ENCODE assay signal across 10 mouse cellular contexts in the genomic region with DNA sequence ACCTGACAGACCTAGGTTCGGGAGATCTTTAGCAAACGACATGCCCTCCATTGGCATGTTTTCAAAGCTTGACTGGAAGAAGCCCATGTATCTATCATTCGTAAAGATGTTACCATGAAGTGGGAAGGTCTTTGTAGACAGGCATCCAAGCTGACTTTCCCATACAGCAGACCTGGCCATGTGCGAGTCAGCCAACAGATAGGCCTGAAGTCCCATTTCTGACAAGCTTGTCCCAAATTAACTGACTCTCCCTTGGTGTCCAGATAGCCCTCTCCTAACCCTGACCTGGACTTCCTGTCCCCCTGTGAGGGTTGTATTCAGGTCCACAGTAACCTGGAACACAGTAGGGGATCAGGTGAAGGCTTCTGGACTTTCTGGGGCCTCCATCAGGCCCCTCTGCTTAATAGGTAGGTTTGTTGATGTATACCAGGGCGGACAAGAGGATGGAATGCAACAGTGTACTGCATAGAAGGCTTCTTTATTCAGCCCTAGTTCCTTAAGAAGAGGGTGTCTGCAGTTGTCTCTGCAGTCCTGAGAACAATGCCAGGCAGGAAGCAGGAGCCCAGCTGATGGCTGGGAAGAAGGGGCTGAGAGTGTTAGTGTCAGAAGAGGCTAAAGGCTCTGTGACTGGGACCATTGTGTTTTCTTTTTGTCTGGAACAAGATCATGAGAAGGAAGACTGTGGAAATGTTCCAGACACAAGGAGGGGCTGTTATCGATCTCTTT. TPM values are rescaled to one million over a fixed set of nuclear protein-coding genes. Genes with fewer than 3 reads are reported as not detected.
DNase-seq lines count a peak whose midpoint lies in the region; ATAC-seq and TF ChIP-seq lines count a peak whose summit lies in the region.
"Had no signal": no experiment of that assay in that cellular context is flagged by ENCODE, and none has a peak within 500 bp of the region (broad histone marks: within the 10 kb centered on the region; RNA-seq: fewer than 3 reads in every experiment).

No protein-coding gene starts in this region.

- intact Hi-C loops in gastrocnemius, adult 2 months (cut with DNase I) = no loop called here
- intact Hi-C loops in gastrocnemius, postnatal 36 days (cut with DNase I) = no loop called here
- intact Hi-C loops in left cerebral cortex, postnatal 25 days (cut with DNase I) = no loop called here
- intact Hi-C loops in left cerebral cortex, postnatal 4 days (cut with DNase I) = no loop called here

- no peak for ATAC-seq in lung, embryonic 16.5 days (ENCODE audit: low read depth)
- no peak for ATAC-seq in heart, embryonic 15.5 days (replicated peaks; ENCODE audit: insufficient number of reproducible peaks, insufficient read depth, low FRiP score, low read depth)
- ATAC-seq: forebrain, postnatal 0 days had no signal

- H3K36me3 ChIP-seq in lung, embryonic 16.5 days (ENCODE audit: control insufficient read depth, insufficient read depth, low read length) = no peaks in the 10 kb centered on the region
- no peaks in the 10 kb centered on the region for H3K36me3 ChIP-seq in heart, embryonic 15.5 days

- H3K4me2 ChIP-seq in lung, embryonic 16.5 days (ENCODE audit: low read depth, low read length) = no peak overlapping the region
- no peak overlapping the region for H3K4me2 ChIP-seq in heart, embryonic 15.5 days

- H3K4me3 ChIP-seq in gastrocnemius, adult 2 months = peak overlapping the region; percentile 40
- H3K4me3 ChIP-seq in lung, embryonic 16.5 days (ENCODE audit: low read length) = no peak overlapping the region
- no peak overlapping the region for H3K4me3 ChIP-seq in heart, embryonic 15.5 days
- no peak overlapping the region for H3K4me3 ChIP-seq in olfactory bulb, adult 2 months (ENCODE audit: insufficient read depth, low read depth, low read length)

- WGBS in lung, embryonic 16.5 days = 64% methylated on average over 6 of the region's 6 CpGs
- 54% methylated on average over 6 of the region's 6 CpGs for WGBS in heart, embryonic 15.5 days
- 78% methylated on average over 6 of the region's 6 CpGs for WGBS in olfactory bulb, adult 2 months

- peak overlapping the region; percentile 99 for H3K27ac ChIP-seq in gastrocnemius, adult 2 months
- H3K27ac ChIP-seq in lung, embryonic 16.5 days (ENCODE audit: low read length) = peak overlapping the region; percentile 57
- peak overlapping the region; percentile 90 for H3K27ac ChIP-seq in heart, embryonic 15.5 days
- peak overlapping the region; percentile 10; the same call in 1 of the 2 replicates for H3K27ac ChIP-seq in olfactory bulb, adult 2 months (ENCODE audit: insufficient read depth, low read depth, low read length)

- H3K4me1 ChIP-seq in lung, embryonic 16.5 days (replicated peaks; ENCODE audit: control insufficient read depth, insufficient read depth, low read length) = peaks cover 78% of the 10 kb centered on the region
- H3K4me1 ChIP-seq in heart, embryonic 15.5 days (replicated peaks) = peaks cover 99% of the 10 kb centered on the region
- H3K4me1 ChIP-seq in olfactory bulb, adult 2 months (ENCODE audit: control insufficient read depth, insufficient read depth, low read length) = peaks cover 48% of the 10 kb centered on the region

- TF ChIP-seq CTCF in gastrocnemius, adult 2 months (IDR thresholded peaks at IDR 0.05) = no peak
- no peak for TF ChIP-seq CTCF in olfactory bulb, adult 2 months (IDR thresholded peaks at IDR 0.05; ENCODE audit: insufficient read depth, low read depth, low read length)

- H3K27me3 ChIP-seq in lung, embryonic 16.5 days (ENCODE audit: control insufficient read depth, insufficient read depth, low read depth, low read length) = no peaks in the 10 kb centered on the region
- no peaks in the 10 kb centered on the region for H3K27me3 ChIP-seq in heart, embryonic 15.5 days

- no peak overlapping the region for H3K9ac ChIP-seq in lung, embryonic 16.5 days (ENCODE audit: low read length)
- no peak overlapping the region for H3K9ac ChIP-seq in heart, embryonic 15.5 days
- H3K9ac ChIP-seq: forebrain, postnatal 0 days had no signal

- TF ChIP-seq POLR2A in olfactory bulb, adult 2 months (IDR thresholded peaks at IDR 0.05; ENCODE audit: insufficient read depth, low read depth, low read length) = no peak

- H3K9me3 ChIP-seq in lung, embryonic 16.5 days (ENCODE audit: control insufficient read depth, low read length) = no peaks in the 10 kb centered on the region
- no peaks in the 10 kb centered on the region for H3K9me3 ChIP-seq in heart, embryonic 15.5 days (replicated peaks)

- DNase-seq in gastrocnemius, adult 2 months = no peak
- DNase-seq in gastrocnemius, postnatal 36 days = no peak
- no peak for DNase-seq in lung, postnatal 4 days
- DNase-seq in left cerebral cortex, postnatal 25 days (ENCODE audit: low spot score in 2 of 2) = no peak
- no peak for DNase-seq in left cerebral cortex, postnatal 4 days
- DNase-seq: B cell, adult 2 months; forebrain, postnatal 0 days had no signal

RNA-seq across cellular contexts. Expression of a gene that starts 9.2 kb away (rescaled TPM):
- 100 to 1,000 TPM; 133 to 186 TPM for total RNA-seq in gastrocnemius, adult 2 months (2021)
- 100 to 1,000 TPM; 130 to 132 TPM for total RNA-seq in gastrocnemius, postnatal 36 days (2021)
- 24.0 and 26.3 TPM in 2 replicates for polyA plus RNA-seq in lung, embryonic 16.5 days (2015; fragmentation: Nextera tagmentation; extraction: Ambion mirVana)
- 26.1 and 29.0 TPM in 2 replicates for polyA plus RNA-seq in heart, embryonic 15.5 days (2015; fragmentation: Nextera tagmentation; extraction: Ambion mirVana)
- not detected in 2 replicates for polyA plus RNA-seq in olfactory bulb, adult 2 months (2012; ENCODE audit: insufficient read depth, insufficient read length, low replicate concordance, missing spikeins)
- total RNA-seq in left cerebral cortex, postnatal 25 days (2021) = 1 to 10 TPM; 6.4 to 7.5 TPM
- total RNA-seq in left cerebral cortex, postnatal 4 days (2021) = 1 to 10 TPM; 3.8 to 4.4 TPM

Comparison
In these comparisons a context has a peak if more than half of its experiments do, and no peak if none do; other contexts are left out.
1. H3K27ac ChIP-seq: peak in every context shown above with its lines; median percentile 99 in gastrocnemius, adult 2 months; 90 in heart, embryonic 15.5 days; 57 in lung, embryonic 16.5 days; 10 in olfactory bulb, adult 2 months.
2. RNA of a gene that starts 9.2 kb away (total RNA-seq): 133 to 186 TPM in gastrocnemius, adult 2 months and 130 to 132 TPM in gastrocnemius, postnatal 36 days; 6.4 to 7.5 TPM in left cerebral cortex, postnatal 25 days and 3.8 to 4.4 TPM in left cerebral cortex, postnatal 4 days; every median in the first group is over 10 times any median in the second.